Mouse (Mus musculus) olfactory bulb, adult 2 months (tissue): Measurements from ENCODE around the gene Gm3336. TPM values are rescaled to one million over a fixed set of nuclear protein-coding genes. Genes with fewer than 3 reads are reported as not detected.
A peak's percentile ranks its signal among the peaks of the same experiment; 100 is the strongest.

Experiments
- H3K27ac ChIP-seq: fragments of 200-500 bp; 2 replicates; pipeline ENCODE4 v1.5.1; 2012; ENCODE audit warnings: low read depth, low read length; ENCODE audit not compliant: insufficient read depth
- H3K4me1 ChIP-seq: fragments of 200-500 bp; 2 replicates; pipeline ENCODE4 v1.6.1; 2012; ENCODE audit warnings: low read length; ENCODE audit not compliant: control insufficient read depth, insufficient read depth
- H3K4me3 ChIP-seq: fragments of 200-500 bp; 2 replicates; pipeline ENCODE4 v1.5.1; 2012; ENCODE audit warnings: mild to moderate bottlenecking, low read depth, low read length, moderate library complexity; ENCODE audit not compliant: insufficient read depth
- CTCF ChIP-seq: fragments of 200-500 bp; IDR thresholded peaks from 2 replicates; pipeline ENCODE4 v1.5.1; 2012; ENCODE audit warnings: low read depth, mild to moderate bottlenecking, low read length, moderate library complexity; ENCODE audit not compliant: insufficient read depth
- POLR2A ChIP-seq: fragments of 200-500 bp; IDR thresholded peaks from 2 replicates; pipeline ENCODE4 v1.6.1; 2012; ENCODE audit warnings: mild to moderate bottlenecking, low read depth, low read length, moderate library complexity; ENCODE audit not compliant: insufficient read depth
- WGBS: fragments of 180-500 bp; shearing (Covaris S2); methylation state at CpG from one replicate; pipeline ENCODE4 v1.1.7; 2018; 5-methylcytosine and 5-hydroxymethylcytosine counted together
- polyA plus RNA-seq: library from polyadenylated mRNA; stranded (reverse); fragments of >200 nt; gene quantifications from 2 replicates; pipeline ENCODE4 v1.2.4, GENCODE M21; 2012; ENCODE audit warnings: low replicate concordance; ENCODE audit not compliant: missing spikeins, insufficient read depth, insufficient read length

Gene Gm3336
- polyA plus RNA-seq, 1 experiment = not detected

- Histone ChIP-seq H3K27ac (no peak overlapping the region), H3K4me1 (peaks cover 18% of the 10 kb centered on the region), H3K4me3 (no peak overlapping the region)
- no peak for TF ChIP-seq CTCF
- TF ChIP-seq POLR2A = no peak
- 86% methylated on average over 19 of the region's 19 CpGs for WGBS
Measured at GRCm38 (mm10) chr8:70749097-70749674, 30.8 kb downstream of the Gm3336 start.

- no peak overlapping the region for H3K27ac ChIP-seq
- TF ChIP-seq POLR2A = no peak
- TF ChIP-seq CTCF = no peak
- H3K4me1 ChIP-seq = peaks cover 15% of the 10 kb centered on the region
- 86% methylated on average over 13 of the region's 13 CpGs for WGBS
- no peak overlapping the region for H3K4me3 ChIP-seq
Measured at GRCm38 (mm10) chr8:70750128-70750680, 31.9 kb downstream of the Gm3336 start.

GRCm38 (mm10) chr8:70752000-70752764, 33.8 kb downstream of the Gm3336 start:
- 27% methylated on average over 11 of the region's 11 CpGs for WGBS
- Histone ChIP-seq H3K4me1 (peaks cover 32% of the 10 kb centered on the region), H3K27ac (peak overlapping the region; percentile 92), H3K4me3 (no peak overlapping the region)
- TF ChIP-seq POLR2A = no peak
- TF ChIP-seq CTCF = 0 out of 2 replicates have a peak, but pooled peaks have one; percentile 9

- peak overlapping the region; percentile 12; the same call in 1 of the 2 replicates for H3K4me3 ChIP-seq
- H3K4me1 ChIP-seq = peaks cover 41% of the 10 kb centered on the region
- no peak for TF ChIP-seq CTCF
- TF ChIP-seq POLR2A = no peak
- peak overlapping the region; percentile 92 for H3K27ac ChIP-seq
- 14% methylated on average over 21 of the region's 21 CpGs for WGBS
Measured at GRCm38 (mm10) chr8:70753151-70753550, 34.8 kb downstream of the Gm3336 start.

GRCm38 (mm10) chr8:70754043-70754870, 35.9 kb downstream of the Gm3336 start, which contains the start of gene Rab3a:
Rab3a (plus strand) TSS chr8:70754679.
- peaks cover 50% of the 10 kb centered on the region for H3K4me1 ChIP-seq
- peak within 1 kb of the TSS; percentile 99 for H3K27ac ChIP-seq
- TF ChIP-seq CTCF = no peak
- TF ChIP-seq POLR2A = peak; percentile 69
- H3K4me3 ChIP-seq = peak within 1 kb of the TSS; percentile 92
- 8% methylated on average over 37 of the region's 37 CpGs for WGBS

- TF ChIP-seq POLR2A = no peak
- 0 out of 2 replicates have a peak, but pooled peaks have one; percentile 12 for TF ChIP-seq CTCF
- Histone ChIP-seq H3K27ac (peak overlapping the region; percentile 99), H3K4me3 (peak overlapping the region; percentile 92), H3K4me1 (peaks cover 50% of the 10 kb centered on the region)
- 4% methylated on average over 50 of the region's 50 CpGs for WGBS
Measured at GRCm38 (mm10) chr8:70754871-70755660, 36.7 kb downstream of the Gm3336 start.

- Histone ChIP-seq H3K4me3 (peak overlapping the region; percentile 92), H3K4me1 (peaks cover 54% of the 10 kb centered on the region), H3K27ac (0 out of 2 replicates have a peak overlapping the region, but pooled peaks have one; percentile 99)
- TF ChIP-seq CTCF (no peak), POLR2A (no peak)
- 74% methylated on average over 24 of the region's 24 CpGs for WGBS
Measured at GRCm38 (mm10) chr8:70755661-70756475, 37.5 kb downstream of the Gm3336 start.

- Histone ChIP-seq H3K4me3 (no peak overlapping the region), H3K4me1 (peaks cover 56% of the 10 kb centered on the region), H3K27ac (no peak overlapping the region)
- 92% methylated on average over 6 of the region's 6 CpGs for WGBS
- TF ChIP-seq POLR2A = no peak
- no peak for TF ChIP-seq CTCF
Measured at GRCm38 (mm10) chr8:70756476-70757040, 38.2 kb downstream of the Gm3336 start.
